Mouse (Mus musculus): ENCODE measurements around the gene Ptpn14.

DNA sequence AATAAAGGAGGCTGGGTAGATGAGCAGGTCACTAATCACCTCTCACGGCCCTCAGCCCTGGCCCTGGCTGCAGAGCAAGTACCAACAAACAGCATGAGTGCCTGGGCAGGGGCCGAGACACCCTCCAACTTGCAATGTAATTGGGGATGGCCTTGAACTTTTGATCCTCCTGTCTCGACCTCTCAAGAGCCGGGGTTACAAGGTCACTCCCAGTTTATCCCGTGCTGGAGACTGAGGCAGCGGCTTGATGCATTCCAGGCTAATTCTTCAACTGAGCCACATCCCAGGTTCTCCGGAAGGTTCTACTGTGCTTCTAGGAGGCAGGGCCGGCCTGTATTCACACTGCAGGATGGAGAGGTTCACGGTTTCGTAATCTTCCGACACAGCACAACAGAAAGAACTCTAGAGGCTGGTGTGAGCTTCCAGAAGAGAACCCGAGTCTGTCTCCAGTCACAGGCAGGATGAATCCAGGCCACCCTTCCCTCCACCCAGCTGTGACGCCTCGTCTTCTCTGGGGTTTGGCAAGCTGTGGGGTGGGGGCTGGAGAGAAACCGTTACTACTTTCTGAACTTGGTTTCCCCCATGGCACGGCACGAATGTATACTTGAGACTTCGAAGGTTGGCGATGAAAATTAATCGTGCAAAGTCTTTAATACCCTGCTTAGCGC lies 185.2 kb downstream of the Ptpn14 start:
- TF ChIP-seq POLR2A (IDR thresholded peaks at IDR 0.05; ENCODE audit: borderline replicate concordance, control insufficient read depth, low read depth, low read length) (no peak), CTCF (IDR thresholded peaks at IDR 0.05; ENCODE audit: control insufficient read depth, insufficient read depth, low read length) (no peak)
